Mouse (Mus musculus) myocyte (in vitro differentiated cells): ENCODE results near the gene Tfpt.

Experiments used
- CEBPB ChIP-seq: IDR thresholded peaks from 2 replicates; pipeline ENCODE4 v1.6.1; 2011; ENCODE audit warnings: mild to moderate bottlenecking, moderate library complexity; ENCODE audit not compliant: poor library complexity, insufficient read depth, severe bottlenecking
- E2F4 ChIP-seq: IDR thresholded peaks from one replicate; pipeline ENCODE4 v1.6.1; 2011; ENCODE audit warnings: mild to moderate bottlenecking, control low read depth, moderate library complexity; ENCODE audit not compliant: insufficient read depth
- MAX ChIP-seq: IDR thresholded peaks from one replicate; pipeline ENCODE4 v1.6.1; 2011; ENCODE audit warnings: low read depth, mild to moderate bottlenecking, control low read depth
- MYOD1 ChIP-seq, 3 experiments: IDR thresholded peaks; one replicate each; pipeline ENCODE4 v1.6.1; 2011; ENCODE audit warnings: control low read depth in 2 of 3, low read depth in 2 of 3, mild to moderate bottlenecking in 2 of 3, moderate library complexity in 1 of 3; ENCODE audit not compliant: insufficient read length in 2 of 3, control insufficient read depth in 1 of 3
- MYOG ChIP-seq, 3 experiments: IDR thresholded peaks; one replicate each; pipeline ENCODE4 v1.6.1; 2011; ENCODE audit warnings: control low read depth in 2 of 3, low read depth in 2 of 3, mild to moderate bottlenecking in 2 of 3; ENCODE audit not compliant: insufficient read length in 2 of 3, control insufficient read depth in 1 of 3, insufficient read depth in 1 of 3
- POLR2A ChIP-seq: IDR thresholded peaks from one replicate; pipeline ENCODE4 v1.6.1; 2011; ENCODE audit warnings: low read depth, mild to moderate bottlenecking, control low read depth, moderate library complexity; ENCODE audit not compliant: insufficient read length
- POLR2AphosphoS2 ChIP-seq: IDR thresholded peaks from one replicate; pipeline ENCODE4 v1.6.1; 2011; ENCODE audit warnings: low read depth, control low read depth; ENCODE audit not compliant: insufficient read length
- REST ChIP-seq: IDR thresholded peaks from one replicate; pipeline ENCODE4 v1.6.1; 2011; ENCODE audit warnings: mild to moderate bottlenecking, control low read depth, moderate library complexity; ENCODE audit not compliant: insufficient read depth, insufficient read length
- SRF ChIP-seq: IDR thresholded peaks from one replicate; pipeline ENCODE4 v1.6.1; 2011; ENCODE audit warnings: low read depth; ENCODE audit not compliant: control insufficient read depth, insufficient read length
- TCF12 ChIP-seq: IDR thresholded peaks from one replicate; pipeline ENCODE4 v1.6.1; 2011; ENCODE audit warnings: mild to moderate bottlenecking, control low read depth; ENCODE audit not compliant: poor library complexity, insufficient read depth, severe bottlenecking
- TCF3 ChIP-seq: IDR thresholded peaks from one replicate; pipeline ENCODE4 v1.6.1; 2011; ENCODE audit warnings: low read depth, control low read depth; ENCODE audit not compliant: insufficient read length
- USF1 ChIP-seq: IDR thresholded peaks from one replicate; pipeline ENCODE4 v1.6.1; 2011; ENCODE audit warnings: low read depth, mild to moderate bottlenecking, control low read depth, moderate library complexity

- no peak for TF ChIP-seq POLR2A
- no peak for TF ChIP-seq TCF12
- no peak for TF ChIP-seq CEBPB
- TF ChIP-seq POLR2AphosphoS2: no peak
- no peak for TF ChIP-seq USF1
- no peak for TF ChIP-seq MAX
- TF ChIP-seq MYOD1 (IDR thresholded peaks at IDR 0.05; ENCODE audit: control insufficient read depth in 1 of 3, insufficient read length in 2 of 3, low read depth in 2 of 3): no peak
- TF ChIP-seq REST: no peak
- TF ChIP-seq E2F4: no peak
- no peak for TF ChIP-seq MYOG (IDR thresholded peaks at IDR 0.05; ENCODE audit: control insufficient read depth in 1 of 3, insufficient read depth in 1 of 3, insufficient read length in 2 of 3, low read depth in 2 of 3)
- TF ChIP-seq SRF: no peak
- no peak for TF ChIP-seq TCF3
These were observed 22.9 kb downstream of the Tfpt start for GRCm38 (mm10) chr7:3606798-3607197.
